Mouse (Mus musculus): ENCODE measurements around the gene Pde7b. TPM values are rescaled to one million over a fixed set of nuclear protein-coding genes. Genes with fewer than 3 reads are reported as not detected.
"Not testable (repeated sequence)": the region's sequence is repeated elsewhere in the genome, so short reads cannot be mapped to it uniquely, and the experiment has no call there.

Pde7b gene
- polyA plus RNA-seq, 1 experiment from 2014 or later: 1.00 TPM

- DNase-seq (ENCODE audit: low spot score): no peak
- Histone ChIP-seq H3K4me3 (no peak overlapping the region), H3K4me1 (peaks cover 35% of the 10 kb centered on the region), H3K9me3 (replicated peaks) (no peaks in the 10 kb centered on the region), H3K27me3 (ENCODE audit: low read depth, poor library complexity, severe bottlenecking) (peaks cover 43% of the 10 kb centered on the region), H3K36me3 (no peaks in the 10 kb centered on the region), H3K27ac (replicated peaks) (no peak overlapping the region)
- 76% methylated on average over 3 of the region's 3 CpGs for WGBS
These were observed 174.1 kb downstream of the Pde7b start for GRCm38 (mm10) chr10:20550771-20551170.

GRCm38 (mm10) chr10:20550161-20550560 lies 174.7 kb downstream of the Pde7b start:
- Histone ChIP-seq H3K4me1 (peaks cover 35% of the 10 kb centered on the region), H3K4me3 (no peak overlapping the region), H3K27ac (replicated peaks) (no peak overlapping the region), H3K36me3 (no peaks in the 10 kb centered on the region), H3K9me3 (replicated peaks) (no peaks in the 10 kb centered on the region), H3K27me3 (ENCODE audit: low read depth, poor library complexity, severe bottlenecking) (peaks cover 46% of the 10 kb centered on the region)
- WGBS: 47% methylated on average over 5 of the region's 5 CpGs
- no peak for DNase-seq (ENCODE audit: low spot score)

- peak; percentile 60 for DNase-seq (ENCODE audit: low spot score)
These were observed 175.8 kb downstream of the Pde7b start for GRCm38 (mm10) chr10:20548833-20549710.

GRCm38 (mm10) chr10:20547951-20548551 lies 176.8 kb downstream of the Pde7b start:
- Histone ChIP-seq H3K27ac (replicated peaks) (peak overlapping the region; percentile 81), H3K9me3 (replicated peaks) (no peaks in the 10 kb centered on the region), H3K27me3 (ENCODE audit: low read depth, poor library complexity, severe bottlenecking) (peaks cover 46% of the 10 kb centered on the region), H3K36me3 (no peaks in the 10 kb centered on the region), H3K4me1 (peaks cover 35% of the 10 kb centered on the region), H3K4me3 (peak overlapping the region; percentile 51)
- under 1% methylated on average over 19 of the region's 19 CpGs for WGBS
- peak; percentile 64 for DNase-seq (ENCODE audit: low spot score)

More at GRCm38 (mm10) chr10:20548833-20549710, 175.8 kb downstream of the Pde7b start:
- Histone ChIP-seq H3K4me1 (peaks cover 35% of the 10 kb centered on the region), H3K36me3 (no peaks in the 10 kb centered on the region), H3K9me3 (replicated peaks) (no peaks in the 10 kb centered on the region), H3K27me3 (ENCODE audit: low read depth, poor library complexity, severe bottlenecking) (peaks cover 46% of the 10 kb centered on the region), H3K27ac (replicated peaks) (peak overlapping the region; percentile 81), H3K4me3 (peak overlapping the region; percentile 51)
- WGBS: 8% methylated on average over 13 of the region's 13 CpGs

- WGBS: 66% methylated on average over 3 of the region's 3 CpGs
- no peak for DNase-seq (ENCODE audit: low spot score)
These were observed 181.8 kb downstream of the Pde7b start for GRCm38 (mm10) chr10:20543121-20543520.

GRCm38 (mm10) chr10:20533811-20534210 lies 191.1 kb downstream of the Pde7b start:
- H3K27ac ChIP-seq (replicated peaks): no peak overlapping the region
- no peaks in the 10 kb centered on the region for H3K27me3 ChIP-seq (ENCODE audit: low read depth, poor library complexity, severe bottlenecking)
- H3K9me3 ChIP-seq (replicated peaks): no peaks in the 10 kb centered on the region
- DNase-seq (ENCODE audit: low spot score): no peak
- 68% methylated on average over 5 of the region's 5 CpGs for WGBS
- no peaks in the 10 kb centered on the region for H3K36me3 ChIP-seq
- H3K4me3 ChIP-seq: no peak overlapping the region
- H3K4me1 ChIP-seq: peaks cover 2% of the 10 kb centered on the region; the same call in 1 of the 2 replicates

More at GRCm38 (mm10) chr10:20543121-20543520, 181.8 kb downstream of the Pde7b start:
- H3K36me3 ChIP-seq: no peaks in the 10 kb centered on the region
- peaks cover 10% of the 10 kb centered on the region for H3K4me1 ChIP-seq
- H3K27ac ChIP-seq (replicated peaks): no peak overlapping the region
- no peaks in the 10 kb centered on the region for H3K9me3 ChIP-seq (replicated peaks)
- H3K27me3 ChIP-seq (ENCODE audit: low read depth, poor library complexity, severe bottlenecking): peaks cover 25% of the 10 kb centered on the region
- no peak overlapping the region for H3K4me3 ChIP-seq

- Histone ChIP-seq H3K27me3 (ENCODE audit: low read depth, poor library complexity, severe bottlenecking) (no peaks in the 10 kb centered on the region), H3K4me3 (no peak overlapping the region), H3K9me3 (replicated peaks) (no peaks in the 10 kb centered on the region), H3K27ac (replicated peaks) (no peak overlapping the region), H3K36me3 (no peaks in the 10 kb centered on the region), H3K4me1 (peaks cover 5% of the 10 kb centered on the region; the same call in 1 of the 2 replicates)
- WGBS: 88% methylated on average over 5 of the region's 5 CpGs
- DNase-seq (ENCODE audit: low spot score): no peak
These were observed 193.0 kb downstream of the Pde7b start for GRCm38 (mm10) chr10:20531921-20532320.

- 86% methylated on average over 20 of the region's 20 CpGs for WGBS
- Histone ChIP-seq H3K27ac (replicated peaks) (no peak overlapping the region), H3K9me3 (replicated peaks) (no peaks in the 10 kb centered on the region), H3K36me3 (no peaks in the 10 kb centered on the region), H3K27me3 (ENCODE audit: low read depth, poor library complexity, severe bottlenecking) (no peaks in the 10 kb centered on the region), H3K4me1 (peaks cover 5% of the 10 kb centered on the region; the same call in 1 of the 2 replicates), H3K4me3 (no peak overlapping the region)
- no peak for DNase-seq (ENCODE audit: low spot score)
These were observed 196.1 kb downstream of the Pde7b start for GRCm38 (mm10) chr10:20528544-20529411.

GRCm38 (mm10) chr10:20527737-20528136 lies 197.1 kb downstream of the Pde7b start:
- DNase-seq (ENCODE audit: low spot score): no peak
- 89% methylated on average over 4 of the region's 4 CpGs for WGBS

GRCm38 (mm10) chr10:20518529-20518889 lies 206.4 kb downstream of the Pde7b start:
- no peak overlapping the region for H3K27ac ChIP-seq (replicated peaks)
- DNase-seq (ENCODE audit: low spot score): no peak
- no peaks in the 10 kb centered on the region for H3K27me3 ChIP-seq (ENCODE audit: low read depth, poor library complexity, severe bottlenecking)
- no peak overlapping the region for H3K4me3 ChIP-seq
- 88% methylated on average over 9 of the region's 9 CpGs for WGBS
- H3K9me3 ChIP-seq (replicated peaks): no peaks in the 10 kb centered on the region
- H3K36me3 ChIP-seq: no peaks in the 10 kb centered on the region
- peaks cover 5% of the 10 kb centered on the region; the same call in 1 of the 2 replicates for H3K4me1 ChIP-seq

More at GRCm38 (mm10) chr10:20527737-20528136, 197.1 kb downstream of the Pde7b start:
- Histone ChIP-seq H3K4me1 (peaks cover 5% of the 10 kb centered on the region; the same call in 1 of the 2 replicates), H3K27me3 (ENCODE audit: low read depth, poor library complexity, severe bottlenecking) (no peaks in the 10 kb centered on the region), H3K36me3 (no peaks in the 10 kb centered on the region), H3K9me3 (replicated peaks) (no peaks in the 10 kb centered on the region), H3K27ac (replicated peaks) (no peak overlapping the region), H3K4me3 (no peak overlapping the region)

GRCm38 (mm10) chr10:20517756-20518528 lies 206.9 kb downstream of the Pde7b start:
- H3K4me3 ChIP-seq; H3K36me3 ChIP-seq; DNase-seq (ENCODE audit: low spot score); H3K27me3 ChIP-seq (ENCODE audit: low read depth, poor library complexity, severe bottlenecking); H3K4me1 ChIP-seq; H3K9me3 ChIP-seq (replicated peaks); H3K27ac ChIP-seq (replicated peaks): not testable (repeated sequence)
- 77% methylated on average over 9 of the region's 9 CpGs for WGBS

- Histone ChIP-seq H3K9me3 (replicated peaks) (no peaks in the 10 kb centered on the region), H3K27me3 (ENCODE audit: low read depth, poor library complexity, severe bottlenecking) (no peaks in the 10 kb centered on the region), H3K36me3 (no peaks in the 10 kb centered on the region), H3K4me3 (no peak overlapping the region), H3K4me1 (no peaks in the 10 kb centered on the region), H3K27ac (replicated peaks) (no peak overlapping the region)
- no peak for DNase-seq (ENCODE audit: low spot score)
- 86% methylated on average over 4 of the region's 4 CpGs for WGBS
These were observed 211.0 kb downstream of the Pde7b start for GRCm38 (mm10) chr10:20513891-20514290.

Measured in midbrain, embryonic 10.5 days (tissue).